19 mouse cellular contexts compared by ENCODE assay signal in the genomic region with DNA sequence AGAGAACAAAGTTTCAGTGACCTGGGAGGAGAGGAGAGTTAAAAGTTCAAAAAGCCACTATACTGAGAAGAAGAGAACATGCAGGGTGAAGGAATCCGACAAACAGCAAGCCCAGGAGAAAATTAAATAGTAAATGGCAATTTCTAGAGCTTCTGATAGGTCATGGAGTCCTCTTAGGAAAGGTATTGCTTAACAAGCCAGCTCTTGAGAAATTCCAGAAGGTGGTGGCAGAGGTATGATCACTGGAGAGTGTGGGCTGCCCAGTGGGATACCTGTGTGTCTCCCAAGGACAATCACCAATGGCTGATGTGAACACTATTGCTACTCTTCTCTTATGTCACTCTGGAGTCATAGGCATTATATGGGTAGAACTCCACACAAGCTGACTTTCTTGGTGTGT. TPM values are rescaled to one million over a fixed set of nuclear protein-coding genes. Genes with fewer than 3 reads are reported as not detected.
DNase-seq lines count a peak whose midpoint lies in the region; ATAC-seq and TF ChIP-seq lines count a peak whose summit lies in the region.
"Had no signal": no experiment of that assay in that cellular context is flagged by ENCODE, and none has a peak within 500 bp of the region (broad histone marks: within the 10 kb centered on the region; RNA-seq: fewer than 3 reads in every experiment).

No protein-coding gene starts in this region.

- peaks cover 57% of the 10 kb centered on the region for H3K36me3 ChIP-seq in heart, embryonic 12.5 days
- H3K36me3 ChIP-seq in heart, embryonic 11.5 days (ENCODE audit: control insufficient read depth, insufficient read depth, low read length): no peaks in the 10 kb centered on the region; the same call in 1 of the 2 replicates
- peaks cover 32% of the 10 kb centered on the region for H3K36me3 ChIP-seq in lung, embryonic 14.5 days (ENCODE audit: insufficient read depth)

- no peaks in the 10 kb centered on the region for H3K27me3 ChIP-seq in heart, embryonic 12.5 days (replicated peaks)
- H3K27me3 ChIP-seq in heart, embryonic 11.5 days (ENCODE audit: control insufficient read depth, insufficient read depth, low read length): no peaks in the 10 kb centered on the region
- H3K27me3 ChIP-seq in lung, embryonic 14.5 days (ENCODE audit: insufficient read depth, low read length): no peaks in the 10 kb centered on the region
- H3K27me3 ChIP-seq: forebrain, embryonic 13.5 days; hindbrain, embryonic 15.5 days; limb, embryonic 15.5 days had no signal

- WGBS in heart, embryonic 12.5 days: 87% methylated on average over 1 of the region's 1 CpGs
- WGBS in heart, embryonic 11.5 days (ENCODE audit: insufficient replicate concordance): 90% methylated on average over 1 of the region's 1 CpGs
- 85% methylated on average over 1 of the region's 1 CpGs for WGBS in lung, embryonic 14.5 days

- no peak for DNase-seq in lung, embryonic 14.5 days
- no peak for DNase-seq in lung, postnatal 10 days
- DNase-seq in lung, postnatal 14 days: peak; percentile 26
- DNase-seq in urinary bladder, postnatal 4 days (ENCODE audit: low spot score in 2 of 2): no peak
- no peak for DNase-seq in yolk sac, embryonic 10.5 days (ENCODE audit: low spot score)
- DNase-seq: adrenal gland, postnatal 25 days; B cell, adult 2 months; cerebellum, adult 18-20 months; cerebellum, postnatal 36 days; kidney, adult 8-10 months; layer of hippocampus, postnatal 36 days; spleen, adult 18-20 months; thymus, postnatal 36 days had no signal

- peak overlapping the region; percentile 15; the same call in 1 of the 2 replicates for H3K27ac ChIP-seq in heart, embryonic 12.5 days (ENCODE audit: poor library complexity, severe bottlenecking)
- no peak overlapping the region for H3K27ac ChIP-seq in heart, embryonic 11.5 days (ENCODE audit: low read depth, low read length)
- H3K27ac ChIP-seq in lung, embryonic 14.5 days (ENCODE audit: low read depth): peak overlapping the region; percentile 80; the same call in 1 of the 2 replicates
- H3K27ac ChIP-seq: forebrain, embryonic 13.5 days; hindbrain, embryonic 15.5 days; limb, embryonic 15.5 days had no signal

- H3K9ac ChIP-seq in heart, embryonic 12.5 days: no peak overlapping the region
- H3K9ac ChIP-seq in heart, embryonic 11.5 days (ENCODE audit: low read depth, low read length): no peak overlapping the region
- H3K9ac ChIP-seq in lung, embryonic 14.5 days: no peak overlapping the region
- H3K9ac ChIP-seq: forebrain, embryonic 13.5 days; hindbrain, embryonic 15.5 days; limb, embryonic 15.5 days had no signal

- no peak for TF ChIP-seq CTCF in lung, embryonic 14.5 days (IDR thresholded peaks at IDR 0.05; ENCODE audit: low read depth)

- ATAC-seq in heart, embryonic 12.5 days (ENCODE audit: insufficient number of reproducible peaks, low FRiP score): no peak
- ATAC-seq in heart, embryonic 11.5 days (replicated peaks; ENCODE audit: insufficient number of reproducible peaks, low FRiP score, low TSS enrichment): no peak
- ATAC-seq in lung, embryonic 14.5 days (ENCODE audit: insufficient read depth): no peak
- ATAC-seq: forebrain, embryonic 13.5 days; midbrain, embryonic 16.5 days had no signal

- no peak overlapping the region for H3K4me2 ChIP-seq in heart, embryonic 12.5 days
- no peak overlapping the region for H3K4me2 ChIP-seq in heart, embryonic 11.5 days
- no peak overlapping the region for H3K4me2 ChIP-seq in lung, embryonic 14.5 days
- H3K4me2 ChIP-seq: forebrain, embryonic 13.5 days; hindbrain, embryonic 15.5 days; limb, embryonic 15.5 days had no signal

- no peaks in the 10 kb centered on the region for H3K9me3 ChIP-seq in heart, embryonic 12.5 days (replicated peaks)
- H3K9me3 ChIP-seq in heart, embryonic 11.5 days (replicated peaks; ENCODE audit: control insufficient read depth, low read length): no peaks in the 10 kb centered on the region
- no peaks in the 10 kb centered on the region for H3K9me3 ChIP-seq in lung, embryonic 14.5 days (ENCODE audit: low read depth, low read length)
- H3K9me3 ChIP-seq: forebrain, embryonic 13.5 days; hindbrain, embryonic 15.5 days; limb, embryonic 15.5 days had no signal

- peaks cover 10% of the 10 kb centered on the region; the same call in 1 of the 2 replicates for H3K4me1 ChIP-seq in heart, embryonic 12.5 days (replicated peaks)
- peaks cover 8% of the 10 kb centered on the region for H3K4me1 ChIP-seq in heart, embryonic 11.5 days (ENCODE audit: control insufficient read depth, insufficient read depth, low read length)
- peaks cover 2% of the 10 kb centered on the region; the same call in 1 of the 2 replicates for H3K4me1 ChIP-seq in lung, embryonic 14.5 days (ENCODE audit: insufficient read depth)
- H3K4me1 ChIP-seq: hindbrain, embryonic 15.5 days; limb, embryonic 15.5 days had no signal

- no peak overlapping the region for H3K4me3 ChIP-seq in heart, embryonic 12.5 days
- no peak overlapping the region for H3K4me3 ChIP-seq in heart, embryonic 11.5 days (ENCODE audit: low read depth, low read length)
- H3K4me3 ChIP-seq in lung, embryonic 14.5 days (ENCODE audit: low read depth, low read length): no peak overlapping the region
- H3K4me3 ChIP-seq: forebrain, embryonic 13.5 days; hindbrain, embryonic 15.5 days; limb, embryonic 15.5 days had no signal

RNA-seq across cellular contexts. Expression of a gene that starts 19.2 kb away (rescaled TPM):
- 21.4 and 22.2 TPM in 2 replicates for polyA plus RNA-seq in heart, embryonic 12.5 days (2016; fragmentation: Nextera tagmentation; extraction: Ambion mirVana)
- polyA plus RNA-seq in heart, embryonic 11.5 days (2014; fragmentation: Nextera tagmentation; extraction: Ambion mirVana): 15.0 and 19.0 TPM in 2 replicates
- 21.1 and 23.0 TPM in 2 replicates for polyA plus RNA-seq in lung, embryonic 14.5 days (2014; fragmentation: Nextera tagmentation; extraction: Ambion mirVana)
